Mouse (Mus musculus) E14TG2a.4 (cell line): ENCODE measurements around the gene Spg7.

Source experiments
- H3K27me3 ChIP-seq: 2 replicates; pipeline ENCODE4 v1.6.1; 2014; ENCODE audit warnings: low read length, control low read depth; ENCODE audit not compliant: insufficient read depth
- H3K36me3 ChIP-seq: 2 replicates; pipeline ENCODE4 v1.6.1; 2014; ENCODE audit warnings: low read length, control low read depth; ENCODE audit not compliant: insufficient read depth
- H3K4me1 ChIP-seq: replicated peaks from 2 replicates; pipeline ENCODE4 v1.6.1; 2014; ENCODE audit warnings: low read depth, low read length, control low read depth
- H3K4me3 ChIP-seq: replicated peaks from 2 replicates; pipeline ENCODE4 v1.5.1; 2014; ENCODE audit warnings: mild to moderate bottlenecking, low read length
- H3K9me3 ChIP-seq: 2 replicates; pipeline ENCODE4 v1.6.1; 2014; ENCODE audit warnings: low read length, control low read depth
- CTCF ChIP-seq: conservative IDR thresholded peaks from 2 replicates; pipeline ENCODE4 v1.5.1; 2014; ENCODE audit warnings: low read length
- NANOG ChIP-seq: IDR thresholded peaks from 2 replicates; pipeline ENCODE4 v1.6.1; 2014; ENCODE audit warnings: borderline replicate concordance, low read length, mixed read lengths
- POU5F1 ChIP-seq: IDR thresholded peaks from 2 replicates; pipeline ENCODE4 v1.6.1; 2014; ENCODE audit warnings: low read length, borderline replicate concordance

The Spg7 gene

DNA sequence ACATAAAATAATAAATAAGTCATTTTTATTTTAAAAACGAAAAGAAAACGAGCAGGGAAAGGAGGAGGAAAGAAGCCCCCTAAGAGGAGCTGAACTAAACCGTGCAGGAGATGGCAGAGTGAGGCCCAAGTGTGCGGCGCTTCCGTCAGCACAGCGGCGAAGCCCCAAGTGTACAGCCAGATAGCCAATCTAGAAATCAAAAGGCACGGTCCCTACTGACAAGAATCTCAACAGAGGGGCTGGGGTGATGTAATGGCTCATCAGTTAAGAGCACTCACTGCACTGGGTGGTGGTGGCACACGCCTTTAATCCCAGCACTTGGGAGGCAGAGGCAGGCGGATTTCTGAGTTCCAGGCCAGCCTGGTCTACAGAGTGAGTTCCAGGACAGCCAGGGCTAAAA, 25.3 kb upstream of the Spg7 start:
- no peaks in the 10 kb centered on the region for H3K9me3 ChIP-seq
- peaks cover 81% of the 10 kb centered on the region for H3K4me1 ChIP-seq
- H3K4me3 ChIP-seq, result peak overlapping the region; percentile 53
- peaks cover 17% of the 10 kb centered on the region for H3K36me3 ChIP-seq
- H3K27me3 ChIP-seq, result no peaks in the 10 kb centered on the region
- TF ChIP-seq NANOG (no peak), CTCF (no peak), POU5F1 (no peak)

DNA sequence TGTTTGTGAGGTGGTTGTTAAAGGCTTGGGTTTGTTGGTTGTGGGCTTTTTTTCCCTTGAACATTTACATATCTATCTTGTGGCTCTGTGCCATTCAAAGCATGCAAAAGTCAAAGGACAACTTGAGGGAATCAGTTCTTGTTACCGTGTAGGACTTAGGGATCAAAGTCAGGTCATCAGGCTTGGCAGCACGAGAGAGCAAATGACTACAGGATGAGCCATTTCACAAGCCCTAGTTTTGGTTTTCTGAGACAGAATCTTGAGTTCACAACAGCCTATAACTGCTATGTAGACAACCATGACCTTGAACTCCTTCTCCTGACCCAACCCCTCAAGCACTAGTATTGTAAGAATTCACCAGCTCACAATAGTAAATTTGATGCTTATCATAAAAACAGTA, 24.4 kb upstream of the Spg7 start:
- Histone ChIP-seq H3K4me3 (peak overlapping the region; percentile 35), H3K4me1 (peaks cover 74% of the 10 kb centered on the region), H3K36me3 (peaks cover 18% of the 10 kb centered on the region), H3K9me3 (no peaks in the 10 kb centered on the region), H3K27me3 (no peaks in the 10 kb centered on the region)
- no peak for TF ChIP-seq POU5F1
- no peak for TF ChIP-seq NANOG
- TF ChIP-seq CTCF, result no peak

DNA sequence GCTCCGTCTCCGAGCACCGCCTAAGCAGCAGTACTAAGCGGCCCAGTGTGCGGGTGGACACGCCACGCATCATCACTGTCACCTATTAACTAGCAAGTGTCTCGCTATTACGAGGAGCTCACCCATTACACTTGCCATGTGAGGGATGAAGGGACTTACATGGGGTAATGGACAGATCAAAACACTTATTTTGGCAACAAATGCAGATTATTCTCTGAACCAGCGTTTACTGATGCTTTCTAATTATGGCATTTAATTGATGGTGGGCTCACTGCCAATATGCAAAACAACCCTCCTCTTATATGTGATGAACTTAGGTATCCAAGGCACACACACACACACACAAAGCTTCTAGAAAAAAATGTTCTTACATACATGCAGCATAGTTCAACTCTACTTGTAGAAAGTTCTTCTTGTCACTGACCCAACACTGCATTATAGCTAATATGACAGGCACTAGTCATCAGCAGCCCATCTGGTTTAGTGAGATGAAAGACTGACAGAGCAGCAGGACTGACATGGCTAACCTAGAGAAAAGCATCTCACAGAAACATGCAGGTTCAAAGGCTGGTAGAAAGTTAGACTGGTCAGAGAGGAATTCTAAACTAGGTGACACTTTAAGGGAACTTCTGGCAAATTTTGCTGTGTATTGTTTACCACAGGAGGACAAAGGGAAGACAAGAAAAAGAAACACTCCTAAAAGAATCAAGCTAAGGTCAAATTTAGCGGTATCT, 23.2 kb upstream of the Spg7 start:
- Histone ChIP-seq H3K36me3 (peaks cover 29% of the 10 kb centered on the region), H3K27me3 (no peaks in the 10 kb centered on the region), H3K9me3 (no peaks in the 10 kb centered on the region), H3K4me3 (peak overlapping the region; percentile 92; the same call in 1 of the 2 replicates), H3K4me1 (peaks cover 73% of the 10 kb centered on the region)
- TF ChIP-seq POU5F1, result no peak
- no peak for TF ChIP-seq NANOG

DNA sequence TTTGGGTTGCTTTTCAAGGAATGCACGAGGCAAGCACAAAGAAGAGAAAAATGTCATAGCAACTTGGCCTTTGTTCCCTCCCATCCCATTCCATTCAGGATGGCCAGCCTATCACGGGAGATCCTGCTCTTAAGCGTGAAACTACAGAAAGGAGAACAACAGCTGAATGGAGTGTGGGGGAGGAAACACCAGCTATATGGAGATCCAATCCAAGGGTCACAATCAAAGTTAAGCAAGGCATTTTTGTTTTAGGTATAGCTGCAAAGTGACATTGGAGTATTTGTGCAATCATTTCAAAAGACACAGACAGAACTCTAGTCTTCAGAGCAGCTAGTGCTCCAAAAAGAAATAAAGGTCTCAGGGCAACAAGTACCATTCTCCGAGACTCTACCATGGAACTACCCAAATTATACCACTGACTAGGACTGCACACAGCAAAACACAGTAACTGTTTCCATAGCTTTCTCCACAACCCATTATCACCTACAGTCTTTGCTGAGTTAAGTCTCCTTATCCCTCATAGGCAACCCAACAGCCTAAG, 22.6 kb upstream of the Spg7 start:
- Histone ChIP-seq H3K36me3 (peaks cover 25% of the 10 kb centered on the region), H3K9me3 (no peaks in the 10 kb centered on the region), H3K27me3 (no peaks in the 10 kb centered on the region), H3K4me3 (peak overlapping the region; percentile 92), H3K4me1 (peaks cover 69% of the 10 kb centered on the region)
- no peak for TF ChIP-seq NANOG

DNA sequence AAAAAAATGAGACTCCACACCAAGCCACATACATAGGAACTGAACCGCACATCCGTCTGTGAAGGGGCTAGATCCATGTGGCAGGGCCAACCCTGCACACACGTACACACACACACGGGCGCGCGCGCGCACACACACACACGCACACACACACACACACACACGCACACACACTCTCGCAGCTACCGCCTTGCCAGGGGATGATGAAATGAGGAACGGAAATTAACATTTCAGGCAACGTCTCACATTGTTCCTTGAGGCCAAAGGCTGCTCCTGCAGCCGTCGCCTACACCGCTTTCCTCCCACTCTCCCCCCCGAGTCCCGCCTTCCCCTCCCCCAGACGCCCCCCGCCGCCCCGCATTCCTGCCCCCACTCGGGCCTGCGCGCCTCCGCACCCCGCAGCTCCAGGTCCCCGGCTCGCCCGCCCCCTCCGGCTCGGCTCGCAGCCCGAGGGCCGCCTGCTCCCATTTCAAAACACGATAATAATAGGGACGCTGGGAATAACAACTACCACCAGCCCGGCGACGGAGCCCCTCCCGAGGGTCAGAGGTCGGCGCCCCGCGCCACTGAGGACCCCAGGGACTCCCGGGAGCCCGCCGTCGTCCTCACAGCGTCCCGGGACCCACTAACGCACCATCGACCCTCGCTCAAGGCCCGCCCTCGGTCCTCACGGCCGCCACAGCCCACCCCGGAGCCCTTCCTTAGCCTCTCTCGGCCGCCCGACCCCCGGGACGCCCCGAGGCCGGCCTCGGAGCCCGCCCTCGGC, 21.6 kb upstream of the Spg7 start:
- peak overlapping the region; percentile 92 for H3K4me3 ChIP-seq
- peaks cover 68% of the 10 kb centered on the region for H3K4me1 ChIP-seq
- peaks cover 27% of the 10 kb centered on the region for H3K36me3 ChIP-seq
- H3K27me3 ChIP-seq, result no peaks in the 10 kb centered on the region
- no peak for TF ChIP-seq CTCF
- no peak for TF ChIP-seq NANOG
- no peak for TF ChIP-seq POU5F1
- H3K9me3 ChIP-seq, result no peaks in the 10 kb centered on the region

DNA sequence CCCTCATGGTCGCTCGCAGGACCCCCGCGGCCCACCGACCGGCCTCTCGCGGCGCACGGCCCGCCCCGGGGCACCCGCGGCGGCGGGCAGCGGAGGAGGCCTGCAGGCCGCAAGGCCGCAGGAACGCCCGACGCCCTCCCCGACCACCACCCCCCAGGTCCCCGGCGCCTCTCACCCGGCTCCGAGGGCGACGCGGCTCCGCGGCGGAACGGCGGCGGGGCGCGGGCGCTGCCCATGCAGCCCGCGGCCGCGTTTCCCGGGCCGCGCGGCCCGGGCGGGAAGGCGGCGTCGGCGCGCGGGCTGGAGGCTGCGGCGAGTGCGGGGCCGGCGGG, 21.0 kb upstream of the Spg7 start:
- H3K36me3 ChIP-seq, result peaks cover 26% of the 10 kb centered on the region
- no peaks in the 10 kb centered on the region for H3K27me3 ChIP-seq
- peaks cover 64% of the 10 kb centered on the region for H3K4me1 ChIP-seq
- H3K9me3 ChIP-seq, result no peaks in the 10 kb centered on the region
- TF ChIP-seq NANOG (no peak), POU5F1 (no peak), CTCF (no peak)
- H3K4me3 ChIP-seq, result peak overlapping the region; percentile 92

DNA sequence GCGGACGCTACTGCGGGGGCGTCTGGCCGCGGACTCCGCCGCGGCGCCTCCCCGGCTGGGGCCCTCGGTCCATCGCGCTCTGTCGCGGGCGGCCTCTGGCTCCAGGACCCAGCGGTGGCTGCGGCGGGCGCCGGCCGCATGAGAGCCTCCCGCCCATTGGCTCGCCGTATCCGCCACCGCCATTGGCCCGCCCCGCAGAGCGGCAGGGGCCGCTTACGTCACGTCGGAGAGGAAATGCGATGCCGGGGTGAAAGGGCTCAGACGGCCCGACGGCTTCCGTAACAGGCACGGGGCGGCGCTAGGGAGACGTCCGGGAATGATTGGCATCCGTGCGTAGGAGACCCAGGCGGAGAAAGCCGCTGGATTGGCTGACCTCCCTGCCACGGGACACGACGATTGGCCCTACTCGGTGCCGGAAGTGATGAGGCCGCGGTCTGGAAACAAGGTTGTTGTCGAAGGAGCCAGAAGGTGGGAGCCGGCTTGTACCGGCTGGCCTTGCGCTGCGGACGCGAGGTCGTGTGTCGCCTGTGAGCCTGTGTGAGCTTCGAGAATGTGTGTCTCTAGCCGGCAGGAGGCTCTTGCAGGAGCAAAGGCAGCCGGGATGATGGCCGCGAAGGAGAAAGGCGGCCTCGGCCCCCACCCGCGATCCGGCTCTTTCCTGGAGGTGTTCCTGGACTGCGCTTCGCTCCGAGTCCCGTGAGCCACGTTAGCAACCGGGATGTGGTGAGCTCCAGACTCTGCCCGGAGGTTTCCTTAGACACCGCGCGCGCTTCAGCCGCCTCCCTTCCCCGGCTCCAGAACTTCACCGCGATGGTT, 20.4 kb upstream of the Spg7 start, which contains the start of gene Ankrd11:
TSS of gene Ankrd11 (minus strand) at position 120 of the 816 bp plus-strand sequence.
- H3K4me1 ChIP-seq, result peaks cover 63% of the 10 kb centered on the region
- peaks cover 26% of the 10 kb centered on the region for H3K36me3 ChIP-seq
- no peaks in the 10 kb centered on the region for H3K9me3 ChIP-seq
- no peaks in the 10 kb centered on the region for H3K27me3 ChIP-seq
- TF ChIP-seq CTCF (no peak), POU5F1 (no peak), NANOG (no peak)
- peak within 1 kb of the TSS; percentile 96 for H3K4me3 ChIP-seq

DNA sequence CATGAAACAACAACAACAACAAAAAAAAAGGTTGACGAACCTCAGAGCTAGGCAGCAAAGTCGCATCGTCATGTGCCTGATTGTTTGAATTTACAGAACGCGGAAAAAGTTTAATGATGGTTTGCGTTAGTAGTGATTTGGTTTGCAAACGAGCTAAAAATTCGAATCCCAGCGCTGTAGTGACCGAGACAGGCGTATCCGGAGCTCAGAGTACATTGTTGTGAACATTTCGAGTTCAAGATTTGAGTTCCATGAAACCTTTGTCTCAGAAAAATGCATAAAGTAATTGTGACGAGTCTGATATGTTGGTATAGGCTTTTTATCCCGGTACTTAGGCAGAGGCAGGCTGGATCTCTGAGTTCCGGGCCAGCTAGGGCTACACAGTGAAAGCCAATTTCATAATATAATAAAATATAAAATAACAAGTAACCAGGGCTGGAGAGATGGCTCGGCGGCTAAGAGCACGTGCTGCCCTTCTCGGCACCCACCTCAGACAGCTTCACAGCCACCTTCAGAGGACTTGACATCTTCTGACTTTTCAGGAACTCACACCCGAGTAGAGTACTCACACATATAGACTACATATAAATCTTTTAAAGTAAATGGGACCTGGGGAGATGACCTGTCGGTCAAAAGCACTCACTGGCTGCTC, 19.6 kb upstream of the Spg7 start:
- H3K27me3 ChIP-seq, result no peaks in the 10 kb centered on the region
- H3K4me3 ChIP-seq, result peak overlapping the region; percentile 96
- H3K4me1 ChIP-seq, result peaks cover 64% of the 10 kb centered on the region
- TF ChIP-seq POU5F1, result no peak
- TF ChIP-seq NANOG, result no peak
- TF ChIP-seq CTCF, result no peak
- H3K9me3 ChIP-seq, result no peaks in the 10 kb centered on the region
- H3K36me3 ChIP-seq, result peaks cover 26% of the 10 kb centered on the region
